Mouse (Mus musculus) c-Kit-positive CD71-positive TER-119-negative erythroid progenitor cells, embryonic 14.5 days (primary cell): ENCODE measurements at regions not wholly inside any gene's neighbourhood (a gene's known extent, or its start where the extent isn't known, plus 50 kb on each side); places are given as distances from the start of the nearest gene placed in this dataset.

Source experiments
- DNase-seq: peaks from one replicate; pipeline ENCODE4 v3.0.0-alpha.2; 2013; ENCODE audit warnings: low read depth

DNA sequence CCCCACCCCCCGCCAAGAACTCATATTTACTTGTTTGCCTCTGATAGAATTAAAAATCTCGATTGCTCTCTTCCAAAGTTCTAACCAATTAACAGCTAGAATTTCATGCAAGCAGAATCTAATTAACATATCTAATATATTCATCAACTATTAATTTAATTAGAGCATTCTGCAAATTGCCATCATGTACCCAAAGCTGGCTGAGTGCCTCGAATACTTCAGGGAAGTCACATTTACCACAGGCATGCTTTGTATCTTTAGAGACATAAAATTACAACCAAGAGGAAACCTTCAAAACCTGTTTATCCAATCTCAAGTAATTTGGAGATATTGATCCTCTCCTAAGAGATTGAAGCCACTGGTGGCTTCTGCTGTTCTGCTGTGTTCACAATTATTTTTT, 401.6 kb upstream of the Nmur2 start:
- no peak for DNase-seq

DNA sequence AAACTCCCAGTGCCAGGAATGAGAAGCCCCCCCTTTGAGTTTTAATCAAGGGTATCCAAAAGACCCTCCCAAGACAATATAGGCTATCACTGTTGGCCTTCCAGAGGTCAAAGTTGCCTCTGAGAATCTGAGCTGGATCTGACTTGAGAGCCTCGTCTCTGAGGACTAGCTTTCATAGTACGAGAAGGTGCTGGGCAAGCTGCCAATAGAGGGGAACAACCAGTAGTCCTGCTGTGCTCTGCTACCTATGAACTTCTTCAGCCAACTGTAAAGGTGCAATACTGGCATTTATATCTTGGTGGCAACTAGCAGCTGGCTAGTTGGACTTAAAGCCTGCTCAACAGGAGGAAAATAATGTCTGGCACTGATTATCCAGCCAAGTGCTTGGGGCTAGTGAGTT, 400.3 kb upstream of the Nmur2 start:
- DNase-seq, result no peak

GRCm38 (mm10) chr11:56431089-56431488, 390.3 kb upstream of the Nmur2 start:
- no peak for DNase-seq

DNA sequence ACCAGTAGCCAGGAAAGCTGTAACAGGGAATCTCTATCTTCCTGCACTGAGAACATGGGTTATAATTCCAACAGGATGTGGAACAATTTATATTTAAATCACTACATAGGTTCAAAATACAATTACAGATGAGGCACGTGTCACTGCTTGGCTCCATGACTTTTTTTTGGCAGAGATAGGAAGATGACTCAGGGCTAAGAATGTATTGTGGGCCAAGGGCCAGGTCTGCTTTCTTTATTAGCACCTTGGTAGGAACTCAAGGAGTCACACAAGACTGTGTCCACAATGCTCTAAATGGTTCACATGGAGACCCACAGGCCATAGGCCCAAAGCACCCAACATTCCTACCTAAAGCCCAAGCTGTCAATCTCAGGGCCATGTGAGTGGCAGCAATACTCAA, 344.0 kb upstream of the Nmur2 start:
- no peak for DNase-seq

- DNase-seq, result no peak
Measured at GRCm38 (mm10) chr11:56377535-56377934, 336.7 kb upstream of the Nmur2 start.

DNA sequence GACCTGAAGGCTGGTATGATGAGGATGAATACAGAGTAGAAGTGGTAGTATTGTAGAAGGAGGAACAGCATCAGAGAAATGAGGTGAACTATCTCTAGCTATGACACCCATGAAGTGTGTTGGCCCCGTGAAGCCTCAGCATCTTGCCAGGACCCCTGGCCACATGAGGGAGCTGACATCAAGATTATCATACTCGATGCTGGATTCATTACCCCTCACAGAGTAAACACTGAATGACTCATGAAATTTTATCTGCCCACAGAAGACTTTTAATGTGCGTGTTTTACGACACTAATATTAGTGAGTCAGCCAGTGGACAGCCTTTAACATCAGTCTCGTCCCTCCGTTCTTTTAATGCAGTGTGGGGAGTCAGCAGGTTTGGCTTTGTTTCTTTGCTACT, 333.5 kb upstream of the Nmur2 start:
- no peak for DNase-seq

DNA sequence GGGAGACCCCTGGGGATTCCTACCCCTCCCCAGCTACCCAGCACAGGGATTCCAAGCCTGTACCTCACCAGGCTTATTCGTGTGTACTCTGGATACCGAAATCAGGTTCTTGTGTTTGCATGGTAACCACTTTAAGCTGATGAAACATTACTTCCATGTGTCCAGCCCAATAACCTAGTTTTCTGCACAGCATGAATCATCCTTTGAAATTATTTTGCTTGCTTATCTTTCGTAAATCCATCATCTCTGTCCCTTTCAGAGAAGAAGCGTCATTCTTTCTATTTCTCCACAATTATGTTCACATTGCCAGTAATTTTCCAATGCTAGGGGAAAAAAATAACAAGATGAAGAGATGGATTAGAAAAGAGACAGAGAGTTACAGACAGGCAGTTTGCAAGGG, 332.8 kb upstream of the Nmur2 start:
- DNase-seq, result no peak

GRCm38 (mm10) chr11:56357690-56358089, 316.9 kb upstream of the Nmur2 start:
- DNase-seq, result no peak

- DNase-seq, result no peak
Measured at GRCm38 (mm10) chr11:56351798-56352366, 311.1 kb upstream of the Nmur2 start.

- no peak for DNase-seq
Measured at GRCm38 (mm10) chr11:56351231-56351630, 310.4 kb upstream of the Nmur2 start.

DNA sequence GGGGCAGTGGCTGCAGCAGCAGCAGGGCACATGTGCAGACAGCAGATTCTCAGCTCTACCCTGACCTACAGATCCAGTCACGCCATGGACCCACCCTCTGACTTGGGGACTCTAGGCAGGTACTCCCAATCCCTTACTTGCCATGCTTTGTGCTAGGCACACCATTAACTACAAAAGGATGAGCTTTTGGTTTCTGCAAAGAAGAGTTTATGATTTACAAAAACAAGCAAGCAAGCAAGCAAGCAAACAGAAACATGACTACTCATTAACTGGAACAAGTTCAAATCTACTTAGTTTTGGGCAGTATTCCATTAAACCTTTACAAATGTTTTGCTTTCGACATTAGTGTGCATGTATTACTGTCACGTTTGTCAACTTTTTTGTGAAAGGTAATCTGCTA, 309.0 kb upstream of the Nmur2 start:
- no peak for DNase-seq

- no peak for DNase-seq
Measured at GRCm38 (mm10) chr11:56348408-56348807, 307.6 kb upstream of the Nmur2 start.

DNA sequence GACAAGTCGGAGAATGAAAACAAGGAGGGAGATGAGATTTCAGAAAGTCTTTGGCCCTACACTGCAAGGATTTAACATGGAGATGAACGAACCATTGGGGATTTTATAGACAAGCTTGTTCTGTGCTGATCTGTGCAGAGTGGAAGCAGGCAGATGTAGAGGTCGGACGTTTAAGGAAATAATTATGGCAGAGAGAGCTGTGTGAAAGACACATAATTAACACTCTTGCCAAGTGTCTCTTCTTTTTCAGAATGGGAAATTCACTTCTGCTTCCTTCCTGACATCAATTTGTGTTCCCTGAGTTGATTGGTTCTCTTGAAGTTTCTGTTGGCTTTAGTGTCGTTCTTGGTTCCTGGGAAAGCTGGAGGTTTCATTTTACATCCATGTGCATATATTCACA, 302.3 kb upstream of the Nmur2 start:
- DNase-seq, result no peak

DNA sequence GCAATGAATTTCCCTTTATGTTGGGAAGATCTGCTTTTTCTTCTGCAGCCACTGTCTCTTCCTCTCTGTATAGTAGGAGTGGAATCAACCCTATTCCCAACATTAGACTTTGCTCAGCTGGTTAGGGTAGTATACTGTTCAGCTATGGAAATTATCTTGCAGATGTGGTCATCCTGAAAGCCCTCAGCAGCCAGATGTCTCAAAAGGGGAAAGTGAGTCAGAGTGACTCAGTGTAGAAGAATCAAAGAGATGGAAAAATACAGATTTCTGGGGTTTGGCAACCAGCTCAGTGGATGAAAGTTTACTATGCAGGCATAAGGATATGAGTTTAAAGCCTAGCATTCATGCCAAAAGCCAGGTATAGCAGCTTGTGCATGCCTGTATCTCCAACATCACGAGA, 300.9 kb upstream of the Nmur2 start:
- DNase-seq, result no peak

GRCm38 (mm10) chr11:56341040-56341439, 300.2 kb upstream of the Nmur2 start:
- no peak for DNase-seq

DNA sequence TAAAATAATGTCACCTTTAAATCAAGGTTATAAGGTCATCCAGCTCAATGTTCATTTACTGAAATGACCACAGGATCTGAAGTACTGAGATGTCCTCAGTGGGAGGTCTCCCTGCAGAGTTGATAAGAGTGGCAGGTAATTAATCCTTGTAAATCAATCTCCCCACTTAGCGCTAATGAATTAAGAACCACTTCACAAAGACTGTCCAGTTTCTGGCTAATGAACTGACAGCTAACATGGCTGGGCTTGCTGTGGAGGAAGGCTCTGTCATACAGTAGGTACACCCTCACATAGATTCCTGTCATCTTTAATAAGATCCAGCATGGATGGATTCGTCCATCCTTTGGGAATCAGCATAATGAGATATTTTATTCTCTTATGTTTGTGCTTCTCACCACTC, 297.7 kb upstream of the Nmur2 start:
- no peak for DNase-seq

DNA sequence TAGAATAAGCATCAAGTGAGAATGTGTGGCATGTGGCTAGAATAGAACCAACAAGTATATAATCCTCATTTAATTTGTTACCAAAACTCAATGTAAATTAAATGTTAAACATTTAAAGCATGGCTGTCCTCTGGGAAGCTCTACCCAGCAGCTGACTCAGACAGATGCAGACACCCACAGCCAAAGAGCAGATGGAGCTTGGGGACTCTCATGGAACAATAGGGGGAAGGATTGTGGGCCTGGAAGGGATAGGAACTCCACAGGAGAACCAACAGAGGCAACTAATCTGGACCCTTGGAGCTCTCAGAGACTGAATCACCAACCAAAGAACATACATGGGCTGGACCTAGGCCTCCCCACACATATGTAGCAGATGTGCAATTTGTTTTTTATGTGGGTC, 295.1 kb upstream of the Nmur2 start:
- no peak for DNase-seq

DNA sequence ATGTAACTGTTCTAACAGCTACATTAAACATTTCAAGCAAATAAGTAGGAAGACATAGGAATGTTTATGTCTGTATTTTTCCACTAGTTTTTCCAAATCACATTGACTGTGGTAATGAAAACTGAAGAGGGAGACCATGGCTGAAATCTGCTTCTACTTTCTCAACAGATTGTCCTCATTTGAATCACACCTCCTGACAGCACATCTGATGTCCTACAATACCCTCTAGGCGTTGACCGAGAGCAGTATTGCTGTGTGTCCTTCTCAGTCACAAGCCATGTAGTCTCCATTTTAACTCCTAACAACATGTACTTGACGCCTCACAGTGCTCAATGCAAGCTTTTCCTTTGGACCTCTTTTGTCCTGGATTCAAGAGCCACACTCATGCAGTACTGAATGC, 279.5 kb upstream of the Nmur2 start:
- DNase-seq, result no peak

DNA sequence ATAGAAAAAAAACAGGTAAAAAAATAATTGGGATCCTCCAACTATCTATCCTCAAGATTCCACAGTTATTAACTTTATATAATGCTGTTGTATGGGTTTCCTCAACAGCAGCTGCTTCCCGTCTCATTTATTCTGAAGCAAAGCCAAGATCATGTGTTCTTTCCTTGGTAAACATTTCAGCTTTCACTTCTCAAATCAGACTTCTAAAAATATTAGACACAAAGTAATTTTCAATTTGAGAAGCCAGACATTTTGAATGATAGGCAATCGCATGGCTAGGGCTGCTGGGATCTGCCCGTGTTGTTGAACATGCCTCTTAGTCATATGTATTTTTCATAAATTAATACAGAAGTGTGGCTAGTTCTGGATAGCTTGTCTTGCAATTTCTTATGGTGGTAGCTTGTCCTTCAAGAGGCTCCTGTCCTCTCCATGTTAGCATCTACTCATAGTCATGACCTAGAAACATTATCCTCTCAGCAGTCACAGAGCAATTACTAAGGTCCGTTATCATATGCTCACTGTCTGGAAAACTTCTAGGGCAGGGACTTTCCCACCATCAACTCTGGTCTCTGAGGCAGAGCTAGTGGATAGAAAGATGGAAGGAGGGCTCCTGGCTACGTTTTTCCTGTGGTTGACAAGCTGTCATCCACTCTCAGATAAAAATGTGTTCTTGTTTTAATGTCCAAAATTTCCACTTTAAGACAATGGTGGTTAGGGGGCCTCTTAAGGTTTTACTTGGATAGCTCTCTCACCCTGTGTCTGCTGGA, 274.6 kb upstream of the Nmur2 start:
- DNase-seq, result no peak

DNA sequence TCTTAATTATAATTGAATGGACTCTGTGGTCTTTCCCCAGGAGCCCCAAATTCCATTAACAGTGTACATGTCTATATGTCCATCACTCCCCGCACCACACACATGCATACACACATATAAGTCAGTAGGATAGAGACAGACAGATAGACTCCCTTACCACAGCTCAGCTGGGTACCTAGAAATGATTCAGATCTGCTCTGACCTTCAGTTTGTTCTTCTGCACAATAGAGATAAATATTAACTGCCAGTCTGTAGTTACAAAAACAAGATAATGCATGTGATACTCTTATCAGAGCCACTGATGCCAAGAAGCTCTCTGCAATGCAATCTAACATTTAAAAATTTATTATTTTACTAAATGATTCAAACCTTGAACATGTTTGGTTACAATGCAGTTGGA, 268.7 kb upstream of the Nmur2 start:
- DNase-seq, result no peak

- DNase-seq, result no peak
Measured at GRCm38 (mm10) chr11:56308383-56309105, 267.7 kb upstream of the Nmur2 start.

GRCm38 (mm10) chr11:56307051-56307450, 266.2 kb upstream of the Nmur2 start:
- no peak for DNase-seq
